Mouse (Mus musculus) left cerebral cortex, adult 18-20 months (tissue): ENCODE measurements around the gene Ctf1. TPM values are rescaled to one million over a fixed set of nuclear protein-coding genes. Genes with fewer than 3 reads are reported as not detected.
A peak's percentile ranks its signal among the peaks of the same experiment; 100 is the strongest.

Experiments
- DNase-seq, 2 experiments: peaks; one replicate each; pipeline ENCODE4 v3.0.0; 2021 to 2022; ENCODE audit warnings: low spot score in 2 of 2, mixed read lengths in 1 of 2
- long read RNA-seq, 2 experiments: library from polyadenylated mRNA; stranded (forward); transcript quantifications; one replicate each; pipeline ENCODE4 v2.0.0; 2021
- total RNA-seq, 2 experiments: library from RNA; stranded (reverse); gene quantifications; 2 replicates each; pipeline ENCODE4 v1.2.3; 2021

Gene Ctf1
- 1 to 10 TPM; 2.7 to 4.4 TPM for total RNA-seq
- long read RNA-seq, experiment 1, partial matches to known transcripts: 0 of 2 reads
- long read RNA-seq, experiment 1, other reads (novel, unspliced or antisense): 0 of 2 reads
- long read RNA-seq, experiment 2, partial matches to known transcripts: 0 of 4 reads
- long read RNA-seq, experiment 2, other reads (novel, unspliced or antisense): 1 of 4 reads

DNA sequence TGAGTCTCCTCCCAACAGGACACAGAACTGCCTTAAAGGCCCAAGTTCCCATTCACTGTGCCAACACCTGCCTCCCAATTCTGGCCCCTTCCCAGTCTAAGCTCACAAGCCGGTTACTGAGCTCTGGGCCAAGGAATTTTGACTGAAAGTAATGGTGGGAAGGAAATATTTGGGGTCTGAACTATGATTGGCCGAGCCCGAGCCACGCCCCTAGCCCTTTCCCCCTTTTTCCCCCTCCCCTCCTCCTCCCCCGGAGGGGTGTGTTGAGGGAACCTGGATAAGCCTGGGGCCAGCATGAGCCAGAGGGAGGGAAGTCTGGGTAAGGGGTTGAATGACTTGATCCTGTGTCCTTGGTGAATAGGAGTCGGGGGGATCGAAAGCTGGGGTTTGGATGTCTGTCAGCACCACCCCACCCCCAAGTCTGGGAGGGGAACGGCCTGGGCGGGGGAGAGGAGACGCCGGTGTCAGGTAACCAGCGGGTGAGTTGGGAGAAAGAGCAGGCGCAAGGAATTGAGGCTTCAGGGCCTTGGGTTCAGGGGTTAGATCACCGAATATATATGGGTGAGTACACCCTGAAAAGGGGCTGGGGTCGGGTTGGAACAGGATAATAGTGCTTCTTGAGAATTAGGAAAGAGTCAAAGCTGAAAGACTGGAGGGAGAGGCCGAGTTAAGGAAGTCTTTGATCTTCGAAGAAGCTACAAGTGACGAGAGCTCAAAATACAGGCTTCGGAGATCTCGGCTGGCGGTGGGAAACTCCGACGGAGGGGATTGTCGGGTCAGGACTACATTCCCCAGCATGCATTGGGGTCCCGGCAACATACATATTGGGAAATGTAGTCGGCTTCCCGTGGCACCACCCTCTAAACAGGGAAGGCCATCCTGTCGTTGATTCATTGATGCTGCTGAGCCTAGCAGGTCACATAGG, at the start of gene Ctf1:
Gene Ctf1 (plus strand): TSS at position 276 of the 925 bp plus-strand sequence.
- DNase-seq: peak; percentile 78 to 80

DNA sequence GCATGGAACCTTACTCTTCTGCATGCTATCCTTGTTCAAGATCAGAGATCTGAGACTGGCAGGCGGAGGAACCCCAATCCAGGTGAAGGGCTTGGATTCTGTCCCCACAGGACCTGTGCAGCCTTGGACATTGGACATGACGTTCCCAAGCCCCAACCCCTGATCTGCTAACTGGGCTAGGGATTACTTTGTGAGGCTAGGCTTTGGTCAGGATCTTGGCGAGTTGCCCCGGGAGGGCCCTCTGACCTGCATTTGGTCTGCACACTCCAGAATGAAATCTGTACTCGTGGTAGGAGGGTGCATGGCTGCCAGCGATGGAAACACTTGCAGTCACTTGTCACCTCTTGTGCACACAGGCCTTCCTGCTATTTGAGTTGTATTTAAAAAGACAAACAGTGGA, 49.6 kb upstream of the Ctf1 start:
- no peak for DNase-seq

DNA sequence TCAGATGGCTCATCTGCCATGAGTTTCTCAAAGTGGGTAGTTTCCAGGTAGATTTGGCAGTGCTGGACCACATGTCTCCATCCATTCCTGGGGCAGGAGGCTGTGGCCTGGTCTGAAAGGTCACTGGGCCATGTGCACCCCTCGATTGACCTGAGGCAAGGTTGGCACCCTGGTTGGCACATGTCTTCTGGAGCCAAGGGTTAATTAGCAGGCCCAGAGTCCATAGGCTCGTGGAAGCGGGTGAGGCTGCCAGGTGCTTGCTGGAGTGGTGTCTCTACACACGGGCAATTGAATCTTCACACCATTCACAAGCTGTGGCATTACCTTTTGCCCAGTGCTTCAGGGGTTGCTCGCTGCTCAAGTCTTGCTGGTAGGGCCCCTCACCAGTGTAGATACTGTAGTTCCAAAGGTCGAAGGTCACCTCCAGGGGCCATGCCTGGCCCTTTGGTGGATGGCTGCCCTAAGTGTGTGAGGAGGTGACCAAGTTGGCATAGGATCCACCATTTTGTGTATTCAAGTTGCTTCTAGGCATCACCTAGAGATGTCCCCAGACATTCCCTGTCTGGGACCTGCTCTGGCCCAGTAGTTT, 46.4 kb upstream of the Ctf1 start:
- DNase-seq: no peak

GRCm38 (mm10) chr7:127666679-127667078, 45.9 kb upstream of the Ctf1 start:
- DNase-seq: no peak

GRCm38 (mm10) chr7:127667171-127667570, 45.4 kb upstream of the Ctf1 start:
- DNase-seq: no peak

- DNase-seq: no peak
Observed at GRCm38 (mm10) chr7:127671880-127672774, 40.4 kb upstream of the Ctf1 start.

- no peak for DNase-seq
Observed at GRCm38 (mm10) chr7:127672776-127673175, 39.8 kb upstream of the Ctf1 start.

DNA sequence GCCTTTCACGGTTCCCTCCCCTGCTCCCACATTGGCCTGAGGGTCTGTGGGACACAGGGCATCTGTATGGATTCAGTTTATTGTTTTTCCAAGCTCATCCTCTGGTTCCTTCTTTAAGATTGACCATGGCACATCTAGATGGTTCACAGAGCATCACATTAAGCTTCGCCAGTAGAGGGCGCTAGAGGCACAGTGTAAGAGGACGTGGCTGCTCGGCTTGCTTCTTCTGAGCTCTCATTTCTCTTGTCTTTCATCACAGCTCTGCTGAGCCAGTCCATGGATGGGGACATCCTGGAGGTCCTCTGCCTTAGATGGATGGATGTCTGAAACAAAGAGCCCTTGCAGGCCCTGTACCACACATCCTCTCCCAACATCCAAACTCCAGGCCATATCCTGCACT, 37.6 kb upstream of the Ctf1 start:
- peak; percentile 86 to 92 for DNase-seq

- DNase-seq: peak in 1 of 2 experiments; percentile 43
Observed at GRCm38 (mm10) chr7:127675391-127675811, 37.1 kb upstream of the Ctf1 start.

DNA sequence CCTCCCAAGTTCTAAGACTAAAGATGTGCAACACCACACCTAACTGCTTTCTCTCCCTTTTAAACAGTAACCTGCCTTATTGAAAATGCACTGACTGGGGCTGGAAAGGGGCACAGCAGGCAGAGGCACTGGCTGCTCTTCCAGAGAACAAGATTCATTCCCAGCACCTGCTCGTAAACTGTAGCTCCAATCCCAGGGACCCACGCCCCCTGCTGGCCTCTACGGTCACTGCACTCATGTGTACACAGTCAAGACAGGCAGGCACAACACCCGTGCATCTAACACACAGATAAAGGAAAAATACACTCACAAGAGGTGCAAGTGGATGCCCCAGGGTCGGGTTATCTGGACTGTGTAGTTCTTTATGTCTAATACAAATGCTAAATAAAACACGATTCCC, 35.5 kb upstream of the Ctf1 start:
- DNase-seq: peak in 1 of 2 experiments; percentile 44

DNA sequence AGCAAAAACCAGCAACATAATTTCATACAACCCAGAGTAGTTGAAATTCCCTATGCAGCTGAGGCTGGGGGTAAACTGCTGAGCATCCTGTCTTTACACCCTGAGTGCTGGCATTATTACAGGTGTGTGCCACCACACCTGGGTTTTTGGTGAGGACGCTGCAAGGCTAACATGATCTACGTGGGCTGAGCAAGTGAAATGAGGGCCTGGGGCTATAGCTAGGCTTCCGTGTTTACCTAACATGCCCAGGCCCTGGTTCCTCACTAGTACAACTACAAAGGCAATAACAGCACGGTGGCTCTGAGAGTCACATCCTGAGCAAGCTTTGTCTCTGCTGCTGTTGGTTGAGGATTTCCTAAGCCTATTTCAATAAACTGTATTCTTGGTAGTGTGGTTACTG, 34.9 kb upstream of the Ctf1 start:
- DNase-seq: no peak

DNA sequence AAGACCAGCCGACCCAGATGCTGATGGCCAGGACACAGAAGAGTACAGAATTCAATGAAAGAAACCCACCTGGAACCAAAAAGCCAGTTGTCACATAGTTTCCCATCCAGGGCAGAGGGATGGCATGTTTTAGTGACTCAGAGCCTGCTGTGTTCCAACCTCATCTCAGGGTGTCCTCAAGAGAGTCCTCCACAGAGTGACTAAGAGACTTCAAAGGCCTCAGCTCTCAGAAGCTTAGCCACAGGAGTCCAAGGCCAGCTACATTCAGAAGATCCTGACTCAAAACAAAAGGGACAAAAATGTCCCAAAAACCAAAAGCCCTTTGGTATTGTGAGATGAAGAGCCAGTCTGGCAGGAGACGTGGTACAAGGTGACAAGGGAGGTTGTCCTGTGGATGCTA, 33.7 kb upstream of the Ctf1 start:
- no peak for DNase-seq

DNA sequence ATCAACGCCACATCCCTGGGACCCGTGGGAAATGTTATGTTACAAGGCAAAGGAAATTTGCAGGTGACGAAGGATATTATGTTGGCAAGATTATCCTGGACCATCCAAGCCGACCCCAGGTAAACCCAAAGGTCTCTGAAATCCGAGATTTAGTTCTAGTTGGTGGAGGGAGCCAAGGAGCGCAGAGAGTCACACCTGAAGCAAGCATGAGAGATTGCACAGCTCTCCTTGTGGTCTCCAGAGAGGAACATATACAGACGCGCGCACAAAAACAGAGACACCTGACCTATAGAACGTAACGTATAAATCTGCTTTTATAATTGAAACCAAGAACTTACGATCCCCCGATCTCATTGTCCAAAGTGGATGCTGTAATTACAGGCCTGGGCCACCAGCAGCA, 32.0 kb upstream of the Ctf1 start:
- DNase-seq: no peak

DNA sequence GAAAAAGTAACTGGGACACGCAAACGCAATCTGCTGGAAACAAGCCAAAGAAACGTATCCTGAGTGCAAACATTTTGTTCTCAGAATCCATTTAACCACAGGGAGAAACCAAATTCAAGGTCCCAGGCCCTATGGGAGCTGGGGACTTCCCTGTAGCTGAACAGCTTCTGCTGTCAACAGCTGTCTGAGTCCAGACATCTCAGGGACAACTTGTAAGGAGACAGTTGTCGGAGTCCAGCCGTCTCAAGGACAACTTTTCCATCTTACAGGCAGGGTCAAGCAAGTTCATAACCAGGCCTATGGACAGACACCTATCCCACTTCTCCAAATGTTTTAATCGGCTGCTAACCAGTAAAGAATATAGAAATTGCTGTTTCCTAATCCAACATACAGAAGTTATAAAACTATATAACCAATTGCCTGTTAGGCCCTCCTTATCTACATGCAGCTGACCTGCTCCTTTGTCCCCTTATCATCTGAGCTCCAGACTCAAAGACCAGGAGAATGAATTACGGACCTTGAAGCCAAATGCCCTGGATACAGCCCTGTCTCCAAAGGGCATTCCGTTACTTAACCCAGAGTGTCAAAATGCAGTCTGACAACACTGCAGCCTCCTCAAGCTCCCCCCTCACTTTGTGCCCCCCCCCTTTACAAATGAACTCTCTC, 30.5 kb upstream of the Ctf1 start:
- no peak for DNase-seq

- DNase-seq: no peak
Observed at GRCm38 (mm10) chr7:127685304-127686018, 27.1 kb upstream of the Ctf1 start.

DNA sequence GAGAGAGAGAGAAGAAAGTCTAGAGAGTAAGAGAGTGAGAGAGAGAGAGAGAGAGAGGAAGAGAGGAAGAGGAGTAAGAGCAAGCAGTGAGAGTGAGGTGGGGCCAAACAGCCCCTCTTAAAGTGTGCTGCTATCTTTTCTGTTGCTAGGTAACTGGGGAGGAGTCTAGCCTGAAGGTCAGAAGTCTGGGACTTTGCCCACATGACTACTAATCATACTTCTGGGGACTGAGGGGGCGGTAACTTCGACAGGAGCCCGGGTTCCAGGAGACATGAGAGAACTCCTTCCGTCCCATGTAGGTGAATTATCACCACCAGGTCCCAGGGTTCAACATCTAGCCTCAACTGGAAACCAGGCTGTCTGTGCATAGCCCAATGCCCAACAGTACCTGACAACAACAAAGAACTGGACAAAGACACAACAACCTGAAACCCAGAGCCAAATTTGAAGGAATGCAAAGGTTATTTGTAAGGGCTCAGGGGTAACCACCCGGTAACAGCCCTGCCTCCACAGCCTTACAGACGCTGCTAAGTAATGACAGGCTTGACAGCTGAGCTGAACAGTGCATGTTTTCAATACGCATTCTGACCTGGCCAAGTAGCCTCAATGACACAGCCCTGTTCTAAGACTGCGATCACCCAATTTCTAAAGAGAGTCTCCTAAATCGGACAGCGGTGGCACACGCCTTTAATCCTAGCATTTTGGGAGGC, 25.6 kb upstream of the Ctf1 start:
- DNase-seq: no peak

DNA sequence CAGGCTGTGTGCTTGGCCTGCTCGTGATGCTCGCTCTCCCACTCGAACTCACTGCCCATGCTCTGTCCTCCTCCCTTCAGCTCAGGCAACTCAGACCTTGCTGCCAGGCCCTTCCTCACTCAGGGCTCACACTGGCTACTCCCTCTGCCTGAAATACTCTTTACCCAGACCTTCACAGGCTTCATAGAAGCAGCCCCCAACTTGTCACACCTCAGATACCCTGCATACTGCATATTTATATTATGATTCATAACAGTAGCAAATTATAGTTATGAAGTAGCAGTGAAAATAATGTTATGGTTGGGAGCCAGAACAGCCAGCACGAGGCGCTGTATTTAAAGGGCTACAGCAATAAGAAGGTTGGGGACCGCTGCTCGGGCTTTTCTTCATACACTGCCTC, 23.6 kb upstream of the Ctf1 start:
- peak in 1 of 2 experiments; percentile 44 for DNase-seq

DNA sequence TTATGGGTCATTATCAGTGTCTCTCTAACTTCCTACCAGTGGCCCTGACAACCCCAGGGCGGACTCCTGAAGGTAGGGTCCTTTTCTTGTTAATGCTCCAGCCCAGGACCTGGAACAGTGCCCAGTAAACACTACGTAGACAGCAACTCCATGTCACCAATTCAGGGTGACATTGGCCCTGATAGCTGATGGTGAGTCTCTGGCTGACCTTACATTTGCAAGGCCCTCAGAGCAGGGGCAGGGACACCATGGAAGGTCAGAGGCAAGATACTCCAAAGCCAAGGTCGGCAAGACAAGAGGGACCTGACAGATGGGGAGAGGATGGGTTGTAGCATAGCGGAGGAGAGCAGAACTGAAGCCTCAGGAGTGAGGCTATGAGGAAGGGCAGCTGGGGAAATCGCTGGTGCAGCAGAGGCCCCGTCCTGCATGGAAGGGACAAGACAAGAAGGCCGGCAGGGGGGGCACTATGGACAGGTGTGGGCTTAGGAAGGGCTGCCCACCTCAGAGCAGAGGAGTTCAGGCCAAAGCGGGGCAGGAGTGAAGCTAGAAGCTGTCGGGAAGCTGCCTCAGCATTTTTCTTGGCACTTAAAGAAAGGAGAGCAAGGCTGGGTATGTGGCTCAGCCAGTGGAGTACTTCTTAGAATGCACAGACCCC, 22.8 kb upstream of the Ctf1 start:
- no peak for DNase-seq
